Mouse (Mus musculus) spleen, adult 2 months (tissue): ENCODE measurements around the gene Plxna4.

Source experiments
- CTCF ChIP-seq: fragments of 200-500 bp; IDR thresholded peaks from 2 replicates; pipeline ENCODE4 v1.5.1; 2011; ENCODE audit warnings: mild to moderate bottlenecking, inconsistent platforms; ENCODE audit not compliant: insufficient read depth, insufficient read length, insufficient replicate concordance; ENCODE audit errors: extremely low read depth
- POLR2A ChIP-seq: fragments of 200-500 bp; IDR thresholded peaks from 2 replicates; pipeline ENCODE4 v1.6.1; 2011; ENCODE audit warnings: low read depth, low read length, inconsistent platforms

GRCm38 (mm10) chr6:32184402-32184985, 403.5 kb downstream of the Plxna4 start:
- TF ChIP-seq POLR2A (no peak), CTCF (no peak)
